ENCODE assay signal across 20 mouse cellular contexts in genomic region chr11:104229391-104229790, GRCm38 (mm10). TPM values are rescaled to one million over a fixed set of nuclear protein-coding genes. Genes with fewer than 3 reads are reported as not detected.
"Had no signal": no experiment of that assay in that cellular context is flagged by ENCODE, and none has a peak within 500 bp of the region (broad histone marks: within the 10 kb centered on the region; RNA-seq: fewer than 3 reads in every experiment).

No protein-coding gene starts in this region.

- H3K4me3 ChIP-seq: kidney, embryonic 15.5 days; limb, embryonic 13.5 days had no signal

- H3K9me3 ChIP-seq: kidney, embryonic 15.5 days; limb, embryonic 13.5 days had no signal

- H3K9ac ChIP-seq: kidney, embryonic 15.5 days; limb, embryonic 13.5 days; liver, embryonic 14.5 days had no signal

- H3K4me2 ChIP-seq: kidney, embryonic 15.5 days; limb, embryonic 13.5 days had no signal

- DNase-seq: kidney, adult 2 months; kidney, postnatal 14 days; layer of hippocampus, adult 9-11 months; layer of hippocampus, postnatal 36 days; left cerebral cortex, postnatal 4 days; lung, adult 18-20 months; midbrain, embryonic 14.5 days; right cerebral cortex, adult 18-20 months; right cerebral cortex, postnatal 25 days; thymus, postnatal 4 days had no signal

- H3K27ac ChIP-seq: kidney, embryonic 15.5 days; limb, embryonic 13.5 days; liver, embryonic 14.5 days had no signal

- H3K36me3 ChIP-seq: kidney, embryonic 15.5 days; limb, embryonic 13.5 days had no signal

RNA-seq across cellular contexts. Expression of gene Sppl2c, which starts 43.3 kb away (rescaled TPM):
- total RNA-seq: layer of hippocampus, postnatal 36 days; left cerebral cortex, postnatal 10 days; left cerebral cortex, postnatal 4 days; liver, adult 2 months; megakaryocyte-erythroid progenitor cell, adult 5-6 weeks had no signal
- polyA plus RNA-seq: kidney, embryonic 15.5 days; limb, embryonic 13.5 days; liver, adult 2 months; liver, embryonic 14.5 days; lung, embryonic 16.5 days; midbrain, embryonic 14.5 days; neural tube, embryonic 14.5 days; small intestine, adult 2 months; stomach, embryonic 16.5 days had no signal
